Mouse (Mus musculus) liver, adult 2 months (tissue): ENCODE data around the gene Galr3.

ENCODE experiments used
- CTCF ChIP-seq: fragments of 200-500 bp; IDR thresholded peaks from 2 replicates; pipeline ENCODE4 v1.5.1; 2011; ENCODE audit warnings: low read depth, low read length, control low read depth
- POLR2A ChIP-seq: fragments of 200-500 bp; IDR thresholded peaks from 2 replicates; pipeline ENCODE4 v1.6.1; 2011; ENCODE audit warnings: low read length, control low read depth; ENCODE audit not compliant: insufficient read depth; ENCODE audit errors: extremely low read depth

DNA sequence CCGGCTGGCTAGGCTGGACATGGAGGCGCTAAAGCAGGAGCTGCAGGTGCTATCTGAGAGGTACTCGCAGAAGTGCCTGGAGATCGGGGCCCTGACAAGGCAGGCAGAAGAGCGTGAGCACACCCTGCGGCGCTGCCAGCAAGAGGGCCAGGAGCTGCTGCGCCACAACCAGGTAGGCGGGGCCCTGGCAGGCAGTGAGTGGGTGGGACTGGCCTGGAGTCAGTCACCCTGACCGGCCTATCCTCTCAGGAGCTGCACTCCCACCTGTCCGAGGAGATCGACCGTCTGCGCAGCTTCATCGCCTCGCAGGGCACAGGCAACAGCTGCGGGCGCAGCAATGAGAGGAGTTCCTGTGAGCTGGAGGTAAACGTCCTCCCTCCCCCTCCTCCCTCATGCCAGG lies 39.6 kb upstream of the Galr3 start:
- no peak for TF ChIP-seq CTCF
- TF ChIP-seq POLR2A, result no peak
